Mouse (Mus musculus): ENCODE data around the gene Slc1a7.

DNA sequence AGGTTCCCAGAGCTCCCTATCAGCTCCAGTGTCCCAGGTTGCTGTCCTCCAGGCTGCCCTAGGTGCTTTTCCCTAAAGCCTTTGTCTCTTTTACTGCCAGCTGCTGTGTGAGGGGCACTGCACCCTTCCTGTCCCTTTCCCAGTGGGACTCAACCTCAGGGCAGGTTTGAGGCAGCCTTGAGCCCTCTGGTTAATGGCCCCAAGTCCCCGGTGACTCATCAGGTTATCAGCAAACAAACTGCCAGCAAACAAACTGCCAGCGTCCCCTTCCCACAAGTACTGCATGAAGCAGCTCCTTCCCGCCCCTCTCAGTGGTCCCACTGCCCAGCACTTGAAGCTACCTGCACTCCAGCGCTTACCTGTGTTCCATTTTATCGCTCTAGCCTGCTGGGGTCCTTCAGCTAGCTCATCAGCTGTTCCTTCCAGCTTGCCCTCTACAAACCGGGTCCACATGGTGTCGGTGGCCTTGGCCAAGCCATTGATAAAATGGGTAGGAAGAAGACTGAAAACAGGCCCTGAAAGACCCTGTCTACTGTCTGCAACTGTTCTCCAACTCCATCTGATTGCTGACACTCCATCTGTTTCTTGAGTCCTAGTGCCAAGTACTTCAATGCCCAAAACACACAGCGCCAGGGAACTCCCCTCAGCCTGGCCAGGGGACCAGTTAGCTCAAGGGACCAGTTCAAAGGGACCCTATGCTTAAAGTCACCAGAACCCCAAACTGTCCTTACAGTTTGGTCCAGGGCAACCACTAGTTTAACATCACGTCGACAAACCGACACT is 18.4 kb downstream of the Slc1a7 start:
- TF ChIP-seq E2F4 (IDR thresholded peaks at IDR 0.05; ENCODE audit: insufficient read depth) (no peak), CEBPB (IDR thresholded peaks at IDR 0.05; ENCODE audit: insufficient read depth, poor library complexity, severe bottlenecking) (no peak), POLR2A (IDR thresholded peaks at IDR 0.05; ENCODE audit: insufficient read length, low read depth) (no peak), MAX (IDR thresholded peaks at IDR 0.05; ENCODE audit: low read depth) (no peak), MYOD1 (IDR thresholded peaks at IDR 0.05; ENCODE audit: control insufficient read depth in 1 of 3, insufficient read length in 2 of 3, low read depth in 2 of 3) (no peak), TCF12 (IDR thresholded peaks at IDR 0.05; ENCODE audit: insufficient read depth, poor library complexity, severe bottlenecking) (no peak), TCF3 (IDR thresholded peaks at IDR 0.05; ENCODE audit: insufficient read length, low read depth) (no peak), REST (IDR thresholded peaks at IDR 0.05; ENCODE audit: insufficient read depth, insufficient read length) (no peak)

All from myocyte (in vitro differentiated cells).